Comparison of ENCODE assay signal across 7 mouse cellular contexts in the genomic region with DNA sequence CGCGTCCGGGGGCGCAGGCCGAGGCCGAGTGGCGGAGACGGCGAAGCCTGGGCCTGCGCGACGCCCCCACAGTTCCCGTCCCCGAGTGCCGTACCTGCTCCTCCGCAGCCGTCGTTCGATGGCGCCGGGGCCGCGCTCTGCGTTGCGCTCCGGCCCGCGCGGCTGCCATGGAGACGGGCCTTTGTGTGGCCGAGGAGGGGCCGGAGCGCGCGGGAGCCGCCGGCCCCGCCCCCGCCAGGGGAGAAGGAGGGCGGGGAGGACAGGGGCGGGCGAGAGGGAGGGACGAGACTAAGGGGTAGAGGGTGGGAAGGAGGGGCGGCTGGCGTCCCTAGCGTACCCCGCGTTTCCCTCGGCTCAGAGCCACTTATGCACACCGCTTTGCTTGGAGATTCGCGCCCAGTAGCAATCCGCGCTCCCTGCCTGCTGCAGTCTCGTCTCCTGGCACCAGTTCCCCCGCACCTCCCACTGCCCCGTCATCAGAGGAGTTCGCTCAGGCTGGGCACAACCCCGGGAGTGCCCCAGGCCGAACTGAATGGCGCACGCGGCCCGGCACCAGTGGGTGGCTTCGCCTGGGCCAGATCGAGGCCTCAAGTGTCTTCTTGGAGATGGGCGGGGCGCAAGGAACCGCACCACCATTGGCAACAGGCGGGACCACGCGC. TPM values are rescaled to one million over a fixed set of nuclear protein-coding genes. Genes with fewer than 3 reads are reported as not detected.
DNase-seq lines count a peak whose midpoint lies in the region; ATAC-seq and TF ChIP-seq lines count a peak whose summit lies in the region.

A gene (minus strand): TSS at position 218 of the 659 bp plus-strand sequence.

- peaks cover 11% of the 10 kb centered on the region; the same call in 1 of the 2 replicates for H3K36me3 ChIP-seq in hindbrain, embryonic 15.5 days

- H3K4me3 ChIP-seq in gastrocnemius, adult 2 months, result peak within 1 kb of the TSS; percentile 86
- H3K4me3 ChIP-seq in hindbrain, embryonic 15.5 days, result peak within 1 kb of the TSS; percentile 66

- ATAC-seq in hindbrain, embryonic 15.5 days (ENCODE audit: low FRiP score, low read depth), result peak; percentile 87

- H3K9me3 ChIP-seq in hindbrain, embryonic 15.5 days, result no peaks in the 10 kb centered on the region

- under 1% methylated on average over 58 of the region's 72 CpGs for WGBS in hindbrain, embryonic 15.5 days

- H3K4me2 ChIP-seq in hindbrain, embryonic 15.5 days, result peak within 1 kb of the TSS; percentile 91

- peak; percentile 79 to 80 for DNase-seq in adrenal gland, adult 18-20 months (ENCODE audit: low spot score in 2 of 2)
- peak; percentile 74 to 80 for DNase-seq in cerebellum, postnatal 36 days
- peak; percentile 86 for DNase-seq in gastrocnemius, adult 2 months
- peak; percentile 63 to 78 for DNase-seq in left cerebral cortex, adult 18-20 months (ENCODE audit: low spot score in 2 of 2)
- peak; percentile 86 to 92 for DNase-seq in lung, postnatal 4 days
- DNase-seq in right cerebral cortex, postnatal 10 days (ENCODE audit: low spot score in 2 of 2), result peak; percentile 87 to 91

- H3K27ac ChIP-seq in gastrocnemius, adult 2 months, result peak within 1 kb of the TSS; percentile 86
- peak within 1 kb of the TSS; percentile 95 for H3K27ac ChIP-seq in hindbrain, embryonic 15.5 days (replicated peaks)

- H3K27me3 ChIP-seq in hindbrain, embryonic 15.5 days, result no peaks in the 10 kb centered on the region

- intact Hi-C loops in gastrocnemius, adult 2 months (cut with DNase I), result no loop called here

- no peak for TF ChIP-seq CTCF in gastrocnemius, adult 2 months (IDR thresholded peaks at IDR 0.05)

- H3K4me1 ChIP-seq in hindbrain, embryonic 15.5 days (replicated peaks), result peaks cover 69% of the 10 kb centered on the region

- peak within 1 kb of the TSS; percentile 85 for H3K9ac ChIP-seq in hindbrain, embryonic 15.5 days

RNA-seq across cellular contexts. Expression of the gene that starts here (rescaled TPM):
- total RNA-seq in adrenal gland, adult 18-20 months (2021), result 100 to 1,000 TPM in 1 of 2 experiments, 10 to 100 TPM in 1; 84.0 to 113 TPM
- total RNA-seq in gastrocnemius, adult 2 months (2021), result 1 to 10 TPM; 8.3 to 8.7 TPM
- polyA plus RNA-seq in hindbrain, embryonic 15.5 days (2015; fragmentation: Nextera tagmentation; extraction: Ambion mirVana), result 90.7 and 105 TPM in 2 replicates
- total RNA-seq in left cerebral cortex, adult 18-20 months (2021), result 10 to 100 TPM; 47.3 to 54.9 TPM

Comparison
In these comparisons a context has a peak if more than half of its experiments do, and no peak if none do; other contexts are left out.
1. Peak in every context shown above with its lines: DNase-seq, ATAC-seq, H3K4me3 ChIP-seq and H3K27ac ChIP-seq.
2. RNA of the gene that starts here (total RNA-seq): 84.0 to 113 TPM in adrenal gland, adult 18-20 months and 47.3 to 54.9 TPM in left cerebral cortex, adult 18-20 months; 8.3 to 8.7 TPM in gastrocnemius, adult 2 months; every median in the first group is over 4 times any median in the second.